Mouse (Mus musculus) macrophage (primary cell): Measurements from ENCODE around the gene Sap30l. TPM values are rescaled to one million over a fixed set of nuclear protein-coding genes. Genes with fewer than 3 reads are reported as not detected.

ENCODE experiments used
- H3K27ac ChIP-seq: fragments of 350-480 bp; formaldehyde crosslinking; 2 replicates; pipeline ENCODE4 v1.9.0; 2021
- H3K36me3 ChIP-seq: fragments of 350-480 bp; formaldehyde crosslinking; 2 replicates; pipeline ENCODE4 v1.9.0; 2021; ENCODE audit errors: inconsistent target
- H3K4me3 ChIP-seq: fragments of 350-480 bp; formaldehyde crosslinking; 2 replicates; pipeline ENCODE4 v1.9.0; 2021; ENCODE audit errors: inconsistent target
- H3K79me2 ChIP-seq: fragments of 350-480 bp; formaldehyde crosslinking; 2 replicates; pipeline ENCODE4 v1.9.0; 2021; ENCODE audit errors: inconsistent target
- WGBS: methylation state at CpG from one replicate; pipeline ENCODE4 v1.1.7; 2026; ENCODE audit warnings: inconsistent platforms; ENCODE audit not compliant: missing documents; 5-methylcytosine and 5-hydroxymethylcytosine counted together
- polyA plus RNA-seq: library from polyadenylated mRNA; stranded (reverse); fragments of 250-400 nt; gene quantifications from 3 replicates; pipeline ENCODE4 v1.2.4, GENCODE M21; 2018; ENCODE audit warnings: inconsistent platforms

Sap30l gene
- polyA plus RNA-seq, 1 experiment from 2014 or later = 13.0 TPM

DNA sequence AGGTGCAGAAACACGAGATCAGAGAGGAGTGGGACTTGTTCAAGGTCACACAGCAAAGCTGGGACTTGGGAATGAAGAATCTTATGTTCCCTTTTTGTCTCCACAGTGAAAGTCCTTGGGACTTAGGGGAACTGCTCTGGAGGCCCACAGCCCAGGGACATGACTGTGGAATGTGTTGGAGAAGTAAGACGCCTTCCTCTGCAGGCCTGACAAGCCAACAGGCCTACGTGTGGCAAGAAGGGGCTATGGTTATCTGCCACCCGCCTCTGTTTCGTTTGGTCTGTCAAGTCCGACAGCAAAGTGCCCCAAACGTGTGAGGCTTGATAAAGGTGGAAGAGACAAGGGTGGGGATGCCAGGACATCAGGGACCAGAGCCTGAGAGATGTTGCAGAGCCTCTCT lies 46.0 kb downstream of the Sap30l start:
- H3K79me2 ChIP-seq = no peaks in the 10 kb centered on the region
- no peak overlapping the region for H3K27ac ChIP-seq
- no peaks in the 10 kb centered on the region for H3K36me3 ChIP-seq
- H3K4me3 ChIP-seq = no peak overlapping the region
- WGBS = 82% methylated on average over 7 of the region's 7 CpGs

DNA sequence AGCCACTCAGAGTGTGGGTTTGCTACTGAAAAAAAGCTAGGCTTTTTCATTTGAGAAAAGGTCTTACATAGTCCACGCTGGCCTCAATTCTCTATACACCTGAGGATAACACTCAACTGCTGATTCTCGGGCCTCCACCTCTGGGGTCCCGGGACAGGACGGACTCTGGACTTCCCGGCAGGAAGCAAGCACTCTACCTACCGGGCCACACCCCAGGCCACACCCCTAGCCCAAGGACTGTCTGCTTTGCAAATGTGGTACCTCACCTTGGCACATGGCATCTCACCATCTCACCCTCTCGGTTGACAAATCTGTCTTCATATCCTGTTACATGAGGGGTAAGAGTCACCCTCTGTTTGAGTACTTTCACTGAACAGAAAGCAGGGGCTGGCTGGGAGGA lies 48.9 kb downstream of the Sap30l start:
- Histone ChIP-seq H3K36me3 (no peaks in the 10 kb centered on the region), H3K27ac (no peak overlapping the region), H3K79me2 (no peaks in the 10 kb centered on the region), H3K4me3 (no peak overlapping the region)
- WGBS = 64% methylated on average over 7 of the region's 7 CpGs

DNA sequence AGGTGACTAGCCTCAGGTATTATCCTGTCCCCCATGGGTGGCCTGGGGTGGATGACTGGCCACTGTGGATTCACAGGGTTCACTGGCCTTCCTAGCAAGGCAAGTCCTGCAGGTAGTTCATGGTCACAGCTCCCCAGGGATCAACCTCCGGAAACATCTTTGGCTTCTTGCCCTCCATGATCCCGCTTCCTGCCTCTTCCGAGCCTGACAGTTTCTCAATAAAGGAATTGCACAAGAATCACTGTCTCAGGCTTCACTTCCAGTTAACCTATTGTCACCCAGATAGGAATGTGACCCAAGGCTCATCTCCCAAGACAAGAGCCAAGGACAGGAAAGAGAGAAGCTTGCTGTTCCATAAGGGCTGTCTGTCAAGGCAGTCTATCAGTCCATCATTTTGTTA lies 49.5 kb downstream of the Sap30l start:
- Histone ChIP-seq H3K36me3 (no peaks in the 10 kb centered on the region), H3K4me3 (no peak overlapping the region), H3K27ac (no peak overlapping the region), H3K79me2 (no peaks in the 10 kb centered on the region)
- 34% methylated on average over 3 of the region's 3 CpGs for WGBS

DNA sequence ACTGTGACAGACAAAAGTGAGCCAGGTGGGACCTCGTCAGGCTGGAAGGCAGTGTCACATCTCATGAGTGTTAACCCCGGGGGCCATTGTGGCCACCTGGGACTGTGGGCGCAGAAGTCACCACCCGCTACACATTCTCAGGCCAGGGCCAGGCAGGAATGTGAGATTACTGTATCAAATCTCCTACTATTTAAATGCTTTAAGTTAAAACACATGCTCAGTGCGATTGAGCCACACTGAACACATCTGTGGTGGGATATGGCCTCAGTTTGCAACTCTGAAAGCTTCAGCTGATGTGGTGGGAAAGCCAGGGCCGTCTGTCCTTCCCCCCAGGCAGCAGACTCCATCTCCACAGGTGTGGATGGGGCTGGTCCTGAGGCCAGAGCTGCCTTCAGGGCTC lies 52.1 kb downstream of the Sap30l start:
- no peak overlapping the region for H3K4me3 ChIP-seq
- 80% methylated on average over 6 of the region's 6 CpGs for WGBS

DNA sequence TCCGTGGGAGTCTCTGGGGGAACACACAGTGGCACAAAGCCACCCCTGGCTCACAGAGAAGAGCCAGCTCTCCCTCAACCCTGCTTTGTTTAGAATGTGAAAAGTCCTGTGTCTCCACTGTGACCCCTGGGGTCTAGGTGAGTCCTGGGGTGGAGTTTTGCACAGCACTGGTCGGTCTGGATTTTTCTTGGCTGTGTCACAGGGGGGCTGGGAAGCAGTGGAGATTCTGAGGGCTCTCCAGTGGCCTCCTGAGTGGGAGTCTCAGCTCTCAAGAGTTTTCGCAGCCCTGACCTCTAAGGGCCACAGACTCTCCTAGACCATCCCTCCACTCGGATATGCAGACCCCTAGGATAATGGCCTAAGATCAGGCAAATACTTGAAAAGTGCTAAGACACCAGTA lies 56.3 kb downstream of the Sap30l start:
- Histone ChIP-seq H3K4me3 (no peak overlapping the region), H3K79me2 (no peaks in the 10 kb centered on the region), H3K36me3 (no peaks in the 10 kb centered on the region), H3K27ac (no peak overlapping the region)
- 94% methylated on average over 4 of the region's 4 CpGs for WGBS

More for the DNA sequence above, 52.1 kb downstream of the Sap30l start:
- H3K27ac ChIP-seq = no peak overlapping the region
- H3K36me3 ChIP-seq = no peaks in the 10 kb centered on the region
- no peaks in the 10 kb centered on the region for H3K79me2 ChIP-seq

Other genes starting within 250 kb of the Sap30l start
- gene Galnt10, start 156.2 kb upstream of the Sap30l start, polyA plus RNA-seq = 13.8 to 27.1 TPM (median 16.3 TPM) in 3 replicates
- gene Hand1, start 31.2 kb downstream of the Sap30l start, polyA plus RNA-seq = not detected in 3 replicates
- 48.8 to 67.1 TPM (median 59.1 TPM) in 3 replicates for gene Larp1, start 207.4 kb downstream of the Sap30l start, polyA plus RNA-seq